18 mouse cellular contexts compared by ENCODE assay signal in the genomic region with DNA sequence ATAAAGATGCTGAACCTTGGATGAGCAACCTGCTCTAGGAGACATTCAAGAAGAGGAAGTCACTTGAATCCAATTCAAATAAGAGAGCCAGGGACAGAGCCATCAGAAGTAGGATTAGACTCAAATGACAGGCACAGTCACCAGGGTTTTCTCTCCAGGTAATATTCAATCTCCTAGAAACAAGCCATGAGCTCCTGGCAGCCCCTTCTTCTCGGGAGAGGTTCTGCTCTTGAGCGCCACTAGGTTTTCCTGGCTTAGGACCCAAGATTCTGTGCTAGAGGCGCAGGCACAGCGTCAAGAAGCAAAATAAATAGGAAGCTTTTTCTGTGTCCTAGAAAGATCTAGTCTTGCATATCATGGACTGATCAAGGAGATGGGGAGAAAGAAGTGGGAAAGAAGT.
"Had no signal": no experiment of that assay in that cellular context is flagged by ENCODE, and none has a peak within 500 bp of the region (broad histone marks: within the 10 kb centered on the region; RNA-seq: fewer than 3 reads in every experiment).

No protein-coding gene starts in this region.

- H3K27ac ChIP-seq: limb, embryonic 12.5 days; limb, embryonic 15.5 days; liver, embryonic 14.5 days; macrophage; midbrain, embryonic 10.5 days; midbrain, embryonic 13.5 days; neural tube, embryonic 13.5 days; stomach, postnatal 0 days had no signal

- ATAC-seq: liver, postnatal 0 days; lung, postnatal 0 days; midbrain, embryonic 13.5 days; midbrain, embryonic 16.5 days had no signal

- H3K4me1 ChIP-seq: limb, embryonic 12.5 days; midbrain, embryonic 10.5 days; midbrain, embryonic 13.5 days; neural tube, embryonic 13.5 days had no signal

- DNase-seq: kidney, postnatal 25 days; liver, postnatal 0 days; lung, embryonic 14.5 days; thymus, adult 2 months; thymus, postnatal 14 days; thymus, postnatal 4 days had no signal

- H3K4me3 ChIP-seq: limb, embryonic 12.5 days; limb, embryonic 15.5 days; megakaryocyte, embryonic 14.5 days; midbrain, embryonic 10.5 days; midbrain, embryonic 13.5 days; myocyte; neural tube, embryonic 13.5 days had no signal
